Mouse (Mus musculus) MEL (cell line): ENCODE data around the gene Klf11.

Source experiments
- CHD2 ChIP-seq: IDR thresholded peaks from 2 replicates; pipeline ENCODE4 v1.6.1; 2011; ENCODE audit warnings: low read length, improper control_type of control experiment
- CTCF ChIP-seq, 3 experiments: IDR thresholded peaks in 2 of 3; conservative IDR thresholded peaks in 1 of 3; 2 replicates each; pipeline ENCODE4 v1.5.1; 2011 to 2012; ENCODE audit warnings: low read length in 3 of 3, low read depth in 2 of 3, mild to moderate bottlenecking in 2 of 3, improper control_type of control experiment in 1 of 3, inconsistent platforms in 1 of 3, mixed read lengths in 1 of 3, moderate library complexity in 1 of 3; ENCODE audit not compliant: control insufficient read depth in 1 of 3, insufficient read depth in 1 of 3, poor library complexity in 1 of 3, severe bottlenecking in 1 of 3
- EP300 ChIP-seq, 2 experiments: IDR thresholded peaks; 2 replicates each; pipeline ENCODE4 v1.6.1; 2011; ENCODE audit warnings: improper control_type of control experiment in 2 of 2, low read length in 2 of 2, low read depth in 1 of 2, mild to moderate bottlenecking in 1 of 2
- MAX ChIP-seq: IDR thresholded peaks from 2 replicates; pipeline ENCODE4 v1.6.1; 2011; ENCODE audit warnings: low read length, improper control_type of control experiment
- POLR2AphosphoS2 ChIP-seq: IDR thresholded peaks from 2 replicates; pipeline ENCODE4 v1.6.1; 2011; ENCODE audit warnings: low read length, improper control_type of control experiment
- USF2 ChIP-seq, 2 experiments: IDR thresholded peaks; 2 replicates each; pipeline ENCODE4 v1.6.1; 2011 to 2012; ENCODE audit warnings: improper control_type of control experiment in 2 of 2, low read length in 2 of 2, borderline replicate concordance in 1 of 2, inconsistent platforms in 1 of 2, low read depth in 1 of 2, mild to moderate bottlenecking in 1 of 2; ENCODE audit not compliant: insufficient read depth in 1 of 2
- ZNF384 ChIP-seq: IDR thresholded peaks from 2 replicates; pipeline ENCODE4 v1.6.1; 2012; ENCODE audit warnings: low read depth, mild to moderate bottlenecking, inconsistent platforms, low read length, improper control_type of control experiment

GRCm38 (mm10) chr12:24698514-24698913 lies 47.4 kb downstream of the Klf11 start:
- TF ChIP-seq USF2 (IDR thresholded peaks at IDR 0.05; ENCODE audit: borderline replicate concordance in 1 of 2, insufficient read depth in 1 of 2, low read depth in 1 of 2, low read length in 2 of 2), result no peak
- no peak for TF ChIP-seq POLR2AphosphoS2
- TF ChIP-seq CTCF (IDR thresholded peaks at IDR 0.05 in 2 of 3, conservative IDR thresholded peaks at IDR 0.05 in 1 of 3; ENCODE audit: control insufficient read depth in 1 of 3, insufficient read depth in 1 of 3, low read depth in 2 of 3, low read length in 3 of 3, poor library complexity in 1 of 3, severe bottlenecking in 1 of 3), result no peak
- no peak for TF ChIP-seq MAX
- TF ChIP-seq ZNF384, result no peak
- no peak for TF ChIP-seq CHD2
- TF ChIP-seq EP300 (IDR thresholded peaks at IDR 0.05; ENCODE audit: low read depth in 1 of 2, low read length in 2 of 2), result no peak
